Mouse (Mus musculus): ENCODE measurements at regions not wholly inside any gene's neighbourhood (a gene's known extent, or its start where the extent isn't known, plus 50 kb on each side); places are given as distances from the start of the nearest gene placed in this dataset.
"Not testable (repeated sequence)": the region's sequence is repeated elsewhere in the genome, so short reads cannot be mapped to it uniquely, and the experiment has no call there.

DNA sequence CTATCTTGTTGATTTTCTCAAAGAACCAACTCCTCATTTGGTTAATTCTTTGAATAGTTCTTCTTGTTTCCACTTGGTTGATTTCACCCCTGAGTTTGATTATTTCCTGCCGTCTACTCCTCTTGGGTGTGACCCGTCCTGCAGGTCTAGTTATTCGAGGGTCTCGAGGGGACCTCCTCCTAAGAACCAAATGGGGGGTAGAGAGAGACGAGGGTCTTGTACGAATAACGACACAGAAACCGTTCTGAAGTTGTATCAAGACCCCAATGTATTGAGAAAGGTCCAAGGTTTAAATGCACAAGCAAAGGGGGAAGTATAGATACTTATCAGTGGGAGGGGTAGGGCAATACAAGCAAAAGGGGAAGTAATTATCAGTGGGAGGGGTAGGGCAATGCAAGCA lies 252.8 kb downstream of the Adgrg6 start:
- not testable (repeated sequence) for TF ChIP-seq CTCF (IDR thresholded peaks at IDR 0.05; ENCODE audit: low read depth, low read length); POLR2A (IDR thresholded peaks at IDR 0.05; ENCODE audit: extremely low read depth, insufficient read depth, low read length)

All from liver, adult 2 months (tissue).